Mouse (Mus musculus) right cerebral cortex, postnatal 14 days (tissue): Measurements from ENCODE around the gene Gm45062.
A peak's percentile ranks its signal among the peaks of the same experiment; 100 is the strongest.

Experiments
- DNase-seq: peaks from one replicate; pipeline ENCODE4 v3.0.0; 2022

Gm45062 gene

GRCm38 (mm10) chr6:8259004-8259666, at the start of gene Gm45062, which contains the start of the genes Rpa3 and Umad1:
TSS of gene Gm45062 (plus strand) at chr6:8259450.
TSS of gene Rpa3 (minus strand) at chr6:8259173.
TSS of gene Umad1 (plus strand) at chr6:8259288.
- peak; percentile 97 for DNase-seq

- DNase-seq: no peak
Measured at GRCm38 (mm10) chr6:8209866-8210186, 49.4 kb upstream of the Gm45062 start.

- DNase-seq: no peak
Measured at GRCm38 (mm10) chr6:8210661-8211060, 48.6 kb upstream of the Gm45062 start.

- DNase-seq: no peak
Measured at GRCm38 (mm10) chr6:8227035-8227434, 32.2 kb upstream of the Gm45062 start.

- DNase-seq: no peak
Measured at GRCm38 (mm10) chr6:8228596-8228995, 30.7 kb upstream of the Gm45062 start.

- no peak for DNase-seq
Measured at GRCm38 (mm10) chr6:8258316-8258715, 934 bp upstream of the Gm45062 start.

GRCm38 (mm10) chr6:8259667-8260044, 406 bp downstream of the Gm45062 start:
- no peak for DNase-seq

- no peak for DNase-seq
Measured at GRCm38 (mm10) chr6:8271047-8271446, 11.8 kb downstream of the Gm45062 start.

GRCm38 (mm10) chr6:8274387-8275054, 15.3 kb downstream of the Gm45062 start:
- DNase-seq: peak; percentile 21

- DNase-seq: peak; percentile 61
Measured at GRCm38 (mm10) chr6:8275098-8275497, 15.8 kb downstream of the Gm45062 start.

GRCm38 (mm10) chr6:8276431-8276830, 17.2 kb downstream of the Gm45062 start:
- DNase-seq: no peak

- no peak for DNase-seq
Measured at GRCm38 (mm10) chr6:8278426-8279002, 19.3 kb downstream of the Gm45062 start.

- no peak for DNase-seq
Measured at GRCm38 (mm10) chr6:8283255-8283654, 24.0 kb downstream of the Gm45062 start.

- DNase-seq: no peak
Measured at GRCm38 (mm10) chr6:8285401-8285960, 26.2 kb downstream of the Gm45062 start.

GRCm38 (mm10) chr6:8286146-8286545, 26.9 kb downstream of the Gm45062 start:
- no peak for DNase-seq

- DNase-seq: no peak
Measured at GRCm38 (mm10) chr6:8288755-8289580, 29.7 kb downstream of the Gm45062 start.

- DNase-seq: no peak
Measured at GRCm38 (mm10) chr6:8294048-8294784, 35.0 kb downstream of the Gm45062 start.

- DNase-seq: no peak
Measured at GRCm38 (mm10) chr6:8299066-8299863, 40.0 kb downstream of the Gm45062 start.

GRCm38 (mm10) chr6:8307878-8308775, 48.9 kb downstream of the Gm45062 start:
- DNase-seq: no peak

GRCm38 (mm10) chr6:8312554-8312953, 53.3 kb downstream of the Gm45062 start:
- no peak for DNase-seq
